Mouse (Mus musculus): Measurements from ENCODE around the gene Mepe.
A peak's percentile ranks its signal among the peaks of the same experiment; 100 is the strongest.

The Mepe gene

DNA sequence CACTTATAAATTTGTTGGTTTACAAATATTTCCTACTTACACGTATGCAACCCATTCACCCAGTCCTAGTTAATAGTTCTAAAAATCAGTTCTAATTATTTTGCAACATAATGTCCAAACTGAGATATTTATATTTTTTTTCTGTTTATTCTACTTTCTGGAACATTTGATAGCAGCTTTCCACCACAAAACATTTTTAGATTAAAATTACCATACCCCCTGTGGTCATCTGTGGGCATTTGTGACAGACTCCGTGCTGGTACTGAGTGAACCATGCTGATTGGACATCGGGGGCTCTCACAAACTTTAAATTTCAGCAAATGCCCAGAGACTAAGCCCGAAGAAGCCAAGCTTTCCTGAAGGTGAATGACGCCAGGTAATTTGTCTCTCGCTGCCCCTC lies at the start of gene Mepe:
Gene Mepe (plus strand): TSS at position 301 of the 400 bp plus-strand sequence.
- no peak for DNase-seq

DNA sequence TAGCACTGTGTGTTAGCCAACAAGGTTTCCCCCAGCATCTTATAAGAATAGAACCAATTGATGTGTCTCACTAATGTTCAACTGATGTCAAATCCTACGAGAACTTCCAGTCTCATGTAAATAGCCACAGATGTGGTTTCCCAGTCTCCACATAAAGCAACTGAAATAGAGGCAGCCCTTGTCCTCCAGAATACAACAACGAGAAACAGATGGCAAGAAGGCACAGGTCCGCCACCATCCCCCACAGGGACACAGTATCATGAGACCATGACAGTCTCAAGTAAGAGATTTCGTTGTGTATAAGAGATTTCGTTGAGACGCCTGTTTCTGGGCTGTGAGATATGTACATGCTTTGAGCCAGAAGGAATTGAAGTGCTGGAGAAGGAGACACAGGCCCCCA lies 30.9 kb upstream of the Mepe start:
- DNase-seq = no peak

DNA sequence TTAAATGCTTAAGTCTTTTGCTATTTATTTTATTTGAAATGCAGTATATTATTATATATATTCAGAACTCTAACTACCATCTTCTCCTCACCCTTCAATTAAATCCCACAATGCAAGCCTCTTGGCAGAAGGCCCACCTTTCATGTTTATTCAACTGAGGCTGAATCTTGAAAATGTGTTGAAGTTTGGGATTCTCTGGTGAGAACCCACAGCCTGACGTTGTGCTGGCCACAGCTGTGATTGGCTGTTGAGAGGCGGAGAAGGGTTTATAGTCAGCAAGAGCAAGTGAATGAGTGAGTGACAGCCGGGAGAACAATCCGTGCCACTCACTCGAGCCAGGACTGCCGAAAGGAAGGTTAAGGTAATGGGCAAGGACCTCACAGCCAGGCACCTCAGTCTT lies 26.1 kb upstream of the Mepe start, which contains the start of gene Ibsp:
Gene Ibsp (plus strand): TSS at position 178 of the 400 bp plus-strand sequence.
- DNase-seq = no peak

DNA sequence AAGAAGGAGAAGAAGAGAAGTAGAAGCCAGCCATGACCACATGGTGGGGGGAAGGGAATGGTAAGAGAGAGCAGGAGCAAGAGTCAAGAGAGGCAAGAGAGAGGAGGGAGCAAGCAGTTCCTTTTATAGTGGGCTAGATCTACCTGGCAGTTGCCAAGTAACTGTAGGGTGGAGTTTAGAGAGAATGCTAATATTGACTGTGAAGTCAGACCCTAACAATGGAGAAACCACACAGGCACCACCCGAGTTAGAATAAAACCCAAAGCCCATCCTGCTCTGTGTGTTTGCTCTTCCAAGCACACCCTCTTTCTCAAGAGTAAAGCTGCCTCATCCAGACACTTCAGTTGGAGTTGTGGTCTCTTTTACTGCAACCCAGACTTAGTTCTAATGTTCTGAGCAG lies 11.1 kb upstream of the Mepe start:
- DNase-seq = no peak

DNA sequence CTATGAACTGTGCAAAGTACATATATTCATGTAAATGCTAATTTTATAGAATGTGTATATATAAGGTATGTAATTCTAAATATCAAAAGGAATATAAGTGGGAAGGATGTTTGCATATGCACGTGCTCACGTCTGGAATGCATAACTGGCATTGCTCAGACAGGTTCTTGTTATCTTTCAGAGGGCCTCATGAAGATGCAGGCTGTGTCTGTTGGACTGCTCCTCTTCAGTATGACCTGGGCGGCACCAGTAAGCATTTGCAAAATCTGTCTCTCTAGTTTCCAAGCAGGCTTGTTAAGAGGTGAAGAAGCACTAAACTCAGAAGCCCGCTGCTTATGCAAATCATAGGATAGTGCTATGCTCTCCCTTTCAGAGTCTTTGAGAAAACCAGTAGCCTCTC lies 1.8 kb downstream of the Mepe start:
- no peak for DNase-seq

DNA sequence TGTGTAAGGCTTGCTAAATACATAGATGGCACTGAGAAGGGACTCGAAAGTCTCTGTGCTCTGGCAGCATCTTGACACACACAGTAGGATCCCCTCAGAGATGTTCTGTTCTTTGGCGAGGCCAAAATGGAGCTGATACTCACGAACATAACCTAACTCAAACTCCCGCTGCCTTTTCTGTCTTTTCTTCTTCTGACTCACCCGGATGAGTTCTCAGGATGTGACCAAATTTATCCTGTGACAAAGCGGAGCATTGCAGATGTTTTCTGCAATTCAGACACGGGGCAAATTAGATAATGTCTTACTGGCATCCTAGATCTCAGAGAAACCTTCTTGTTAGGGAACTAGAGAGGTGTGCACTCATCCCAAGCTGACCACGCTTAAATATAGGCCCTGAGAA lies 2.3 kb downstream of the Mepe start:
- DNase-seq = no peak

DNA sequence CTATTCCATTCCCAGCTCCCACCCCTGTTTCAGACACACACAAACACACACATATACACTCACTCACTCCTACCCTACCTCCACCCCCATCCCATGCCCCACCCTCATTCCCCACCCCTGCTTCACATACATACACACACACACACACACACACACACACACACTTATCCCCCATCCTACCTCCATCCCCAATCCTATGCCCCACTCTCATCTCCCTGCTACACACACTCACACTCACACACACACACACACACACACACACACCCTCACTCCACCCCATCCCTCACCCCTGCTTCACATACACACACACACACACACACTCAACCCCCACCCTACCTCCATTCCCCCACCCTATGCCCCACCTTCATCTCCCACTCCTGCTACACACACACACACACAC lies 2.7 kb downstream of the Mepe start:
- no peak for DNase-seq

DNA sequence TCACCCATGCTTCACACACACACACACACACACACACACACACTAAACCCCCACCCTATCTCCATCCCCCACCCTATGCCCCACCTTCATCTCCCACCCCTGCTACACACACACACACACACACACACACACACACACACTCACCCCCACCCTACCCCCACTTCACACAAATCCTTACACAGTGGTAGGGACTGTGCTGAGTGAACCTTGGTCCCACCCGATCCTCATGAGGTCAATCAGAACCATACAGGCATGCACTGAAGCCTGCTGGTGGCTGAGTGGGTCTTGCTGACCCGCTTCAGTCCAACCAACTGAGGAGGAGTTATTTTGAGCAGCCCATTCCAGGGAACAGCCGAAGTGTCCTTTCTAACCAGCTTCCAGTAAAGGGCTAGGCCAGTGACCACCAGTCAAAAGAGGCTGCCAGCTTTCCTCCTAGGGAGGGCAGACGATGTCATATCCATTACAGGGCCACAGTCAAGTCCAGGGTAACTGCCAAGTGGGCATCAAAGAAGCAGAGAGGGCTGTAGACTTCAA lies 3.3 kb downstream of the Mepe start:
- DNase-seq = no peak

DNA sequence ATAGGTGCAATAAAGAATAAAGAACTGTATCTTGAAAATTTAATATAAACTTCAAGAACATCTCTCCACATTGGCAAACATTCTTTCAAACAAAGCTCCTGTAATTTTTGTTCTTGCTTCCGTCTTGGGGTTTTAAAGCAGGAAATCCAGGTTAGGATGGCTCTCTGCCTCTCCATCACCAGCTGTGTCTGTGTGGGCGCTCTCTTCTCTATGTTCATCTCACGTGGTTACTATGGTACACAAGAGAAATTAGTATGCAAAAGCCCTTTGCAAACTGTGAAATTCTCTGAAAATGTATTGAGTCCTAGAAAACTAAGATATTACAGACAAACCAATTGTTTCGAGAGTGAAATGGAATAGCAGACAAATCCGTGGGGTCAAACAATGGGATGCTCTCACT lies 4.3 kb downstream of the Mepe start:
- no peak for DNase-seq

DNA sequence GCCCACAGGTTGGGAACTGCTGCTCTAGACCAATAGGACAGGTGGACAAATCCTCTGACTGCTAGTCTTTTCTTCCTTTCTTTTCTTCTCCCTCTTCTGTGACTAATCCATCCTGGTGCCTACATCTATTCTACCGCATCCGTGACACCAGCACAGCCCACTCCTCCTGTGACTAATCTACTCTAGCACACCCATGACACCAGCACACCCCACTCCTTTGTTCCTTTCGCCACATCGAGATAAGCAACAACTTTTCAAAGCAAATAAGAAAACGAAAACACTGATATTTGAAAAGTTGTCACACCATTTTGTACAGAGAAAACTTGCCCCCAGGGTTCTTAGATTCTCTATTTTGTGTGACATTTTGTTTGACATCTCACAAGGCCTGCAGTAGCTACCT lies 5.0 kb downstream of the Mepe start:
- no peak for DNase-seq

DNA sequence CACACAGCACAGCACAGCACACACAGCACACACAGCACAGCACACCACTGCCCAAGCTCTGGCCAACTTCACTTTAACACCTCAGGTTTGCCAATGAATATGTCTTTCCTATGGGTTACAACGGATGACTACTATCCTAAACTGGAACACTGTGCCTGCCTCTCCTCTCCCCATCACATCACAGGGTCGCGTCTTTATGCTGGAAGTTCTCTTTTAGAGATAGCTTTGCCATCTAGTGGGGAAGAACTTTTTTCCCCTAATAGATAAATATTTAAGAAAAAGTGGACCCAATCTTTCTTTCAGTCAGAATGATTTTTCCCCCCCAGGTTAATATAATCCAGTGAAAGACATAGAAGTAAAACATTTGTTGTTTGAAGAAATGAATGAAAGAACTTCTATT lies 7.2 kb downstream of the Mepe start:
- no peak for DNase-seq

DNA sequence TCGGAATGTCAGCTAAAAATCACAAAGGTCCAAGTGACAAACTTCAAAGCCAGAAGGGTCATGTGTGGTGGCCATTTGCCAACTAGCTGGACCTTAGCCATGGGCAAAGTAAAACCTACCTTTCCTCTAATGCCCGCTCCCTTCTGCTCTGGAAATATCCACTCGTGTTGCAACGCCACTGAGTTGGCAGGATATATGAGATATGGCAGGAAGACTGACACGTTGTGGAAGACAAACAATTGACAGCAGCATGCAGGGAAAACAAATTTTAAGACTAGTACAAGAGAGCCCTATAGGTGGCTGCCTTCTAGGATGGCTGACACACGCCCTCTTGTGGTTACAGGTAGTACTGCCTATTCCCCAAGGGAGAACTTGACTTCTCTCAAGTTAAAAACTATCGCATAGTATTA lies 8.1 kb downstream of the Mepe start:
- DNase-seq = peak; percentile 4

DNA sequence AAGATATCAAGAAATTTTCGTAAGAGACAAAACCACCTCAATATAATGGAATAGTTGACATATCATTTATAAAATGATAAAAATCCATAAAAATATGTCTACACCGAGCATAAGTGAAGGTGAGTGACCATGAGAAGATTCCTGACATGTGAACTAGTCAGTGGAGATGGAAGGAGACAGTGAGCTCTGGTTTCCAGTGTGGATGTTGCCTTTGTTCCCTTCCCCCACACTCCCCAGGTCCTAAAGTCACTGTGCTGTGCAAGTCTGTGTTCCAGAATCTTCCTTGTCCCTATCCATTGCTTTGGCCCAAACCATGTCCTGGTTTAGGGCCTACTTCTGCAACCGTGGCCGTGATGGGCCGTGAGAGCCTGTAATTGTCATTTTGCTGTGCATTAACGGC lies 8.5 kb downstream of the Mepe start:
- no peak for DNase-seq

DNA sequence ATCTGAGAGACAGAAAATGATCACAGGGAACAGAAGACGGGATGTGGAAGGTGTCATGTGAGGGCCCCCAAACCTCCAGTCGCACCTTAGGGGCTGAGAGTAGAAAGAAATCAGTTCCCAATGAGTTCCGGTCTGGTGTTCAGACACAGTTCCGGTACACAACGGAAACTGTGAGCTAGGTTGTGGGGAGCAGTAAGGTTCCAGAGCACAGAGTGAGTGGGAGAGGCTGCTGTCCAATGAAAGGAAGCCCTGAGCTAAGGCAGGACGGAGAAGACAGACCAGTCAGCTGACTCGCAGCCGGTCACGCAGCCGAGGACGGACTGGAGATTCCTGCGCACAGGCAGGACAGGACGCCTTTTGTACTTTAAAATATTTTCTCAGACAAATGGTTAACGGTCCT lies 9.4 kb downstream of the Mepe start:
- DNase-seq = no peak

DNA sequence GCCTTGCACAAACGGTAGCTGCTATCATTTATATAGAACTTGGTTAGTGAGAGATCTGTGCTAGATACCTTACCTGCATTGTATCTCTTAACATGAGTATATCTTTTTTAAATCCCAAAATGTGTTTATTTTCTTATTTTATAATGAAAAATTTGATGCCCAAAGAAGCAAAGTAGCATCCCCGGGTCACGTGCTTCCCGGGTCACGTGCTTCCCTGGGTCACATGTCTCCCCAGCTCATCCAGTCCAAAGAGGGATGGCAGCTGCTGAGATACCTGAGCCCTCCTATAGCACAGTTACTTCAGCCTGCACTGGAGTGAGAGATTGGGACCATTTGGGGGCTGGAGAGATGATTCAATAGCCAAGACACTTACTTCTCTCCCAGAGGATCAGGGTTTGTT lies 10.8 kb downstream of the Mepe start:
- no peak for DNase-seq

DNA sequence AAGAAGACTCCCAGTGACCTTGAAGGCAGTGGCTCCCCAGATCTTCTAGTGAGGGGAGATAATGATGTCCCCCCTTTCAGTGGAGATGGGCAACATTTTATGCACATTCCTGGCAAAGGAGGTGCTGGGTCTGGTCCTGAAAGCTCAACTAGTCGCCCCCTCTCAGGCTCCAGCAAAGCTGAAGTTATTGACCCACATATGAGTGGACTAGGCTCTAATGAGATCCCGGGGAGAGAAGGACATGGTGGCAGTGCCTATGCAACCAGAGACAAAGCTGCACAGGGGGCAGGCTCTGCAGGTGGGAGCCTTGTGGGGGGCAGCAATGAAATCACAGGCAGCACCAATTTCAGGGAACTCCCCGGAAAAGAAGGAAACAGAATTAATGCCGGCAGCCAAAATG lies 12.4 kb downstream of the Mepe start:
- no peak for DNase-seq

DNA sequence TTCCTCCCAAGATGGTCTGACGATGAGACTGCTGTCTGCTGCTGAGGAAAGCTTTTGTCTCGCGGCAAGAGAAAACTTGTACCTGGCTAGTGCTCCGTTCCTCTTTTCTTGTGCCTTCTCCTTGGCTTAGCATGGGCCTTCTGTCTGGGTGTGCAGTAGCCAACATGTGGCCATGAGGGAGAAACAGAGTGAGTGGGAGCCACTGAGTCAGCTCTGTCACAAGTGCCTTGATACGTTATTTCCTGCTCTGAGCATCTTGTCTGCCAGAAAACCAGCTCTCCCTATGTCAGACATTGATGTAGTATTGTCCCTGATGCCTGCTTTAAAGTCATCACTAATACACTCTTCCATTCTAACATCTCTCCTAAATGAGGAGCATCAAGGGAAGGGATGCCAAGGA lies 13.9 kb downstream of the Mepe start:
- DNase-seq = no peak

DNA sequence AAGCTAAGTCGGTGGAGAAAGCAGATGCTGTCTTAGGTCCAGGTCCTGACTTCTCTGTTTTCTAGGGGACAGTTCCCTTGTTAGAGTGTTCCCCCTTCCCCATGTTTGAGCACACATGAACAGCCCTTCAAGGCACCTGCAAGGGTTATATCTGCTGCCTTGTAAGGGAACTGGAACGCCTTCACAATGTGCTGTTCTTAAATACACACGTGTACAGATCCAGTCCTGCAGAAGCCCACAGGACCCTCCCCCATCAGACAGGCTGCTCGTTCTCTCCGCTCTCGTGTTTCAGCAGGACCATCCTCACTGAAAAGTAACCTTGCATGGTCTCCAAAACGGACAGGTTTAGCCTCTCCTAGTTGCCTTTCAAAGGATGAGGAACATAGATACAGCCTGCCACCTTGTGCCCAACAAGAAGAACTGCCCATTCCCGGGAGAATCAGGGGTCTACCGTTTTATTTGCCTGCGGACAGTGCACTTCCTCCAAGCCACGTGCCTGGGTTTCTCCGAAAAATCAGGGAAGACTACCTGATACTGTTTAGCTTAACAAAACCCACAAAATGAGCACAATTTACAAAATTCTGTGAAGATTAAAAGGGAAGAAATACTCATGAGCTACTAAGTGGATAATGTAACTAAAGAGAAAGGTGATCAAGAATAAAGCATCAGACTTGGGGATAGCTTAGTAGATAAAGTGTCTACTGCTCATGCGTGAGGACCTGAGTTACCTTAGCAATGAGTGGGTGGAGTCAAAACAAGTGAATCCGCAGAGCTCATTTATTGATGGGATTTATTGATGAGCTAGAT lies 14.8 kb downstream of the Mepe start:
- DNase-seq = no peak

DNA sequence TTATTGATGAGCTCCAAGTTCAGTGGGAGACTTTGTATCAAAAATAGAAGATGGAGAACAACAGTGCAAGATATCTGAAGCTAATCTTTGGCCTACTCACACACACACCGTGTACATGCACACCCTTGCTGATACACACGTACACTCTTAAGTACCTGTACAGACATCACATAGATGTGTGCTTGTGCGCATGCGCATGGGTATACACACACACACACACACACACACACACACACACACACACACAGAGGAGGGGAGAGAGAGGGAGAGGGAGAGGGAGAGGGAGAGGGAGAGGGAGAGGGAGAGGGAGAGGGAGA lies 15.3 kb downstream of the Mepe start:
- DNase-seq = no peak

DNA sequence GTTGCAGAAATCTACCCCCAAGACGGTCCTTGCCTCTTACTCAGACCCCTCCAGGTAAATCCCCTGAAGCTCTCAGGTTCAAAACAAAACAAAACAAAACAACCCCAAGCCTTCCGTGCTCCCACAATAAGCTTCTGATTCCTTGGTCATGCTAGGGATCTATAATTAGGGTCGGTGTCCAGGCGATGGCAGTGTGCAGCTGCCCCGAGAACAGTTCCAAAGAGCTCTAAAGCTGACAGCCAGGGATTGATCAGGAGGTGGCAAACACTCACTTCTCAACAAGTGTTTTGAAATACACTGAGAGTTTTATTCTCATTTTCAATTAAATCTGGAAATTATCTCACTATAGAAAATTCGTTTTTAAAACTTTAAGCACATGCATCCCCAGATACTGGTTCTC lies 17.8 kb downstream of the Mepe start:
- no peak for DNase-seq

DNA sequence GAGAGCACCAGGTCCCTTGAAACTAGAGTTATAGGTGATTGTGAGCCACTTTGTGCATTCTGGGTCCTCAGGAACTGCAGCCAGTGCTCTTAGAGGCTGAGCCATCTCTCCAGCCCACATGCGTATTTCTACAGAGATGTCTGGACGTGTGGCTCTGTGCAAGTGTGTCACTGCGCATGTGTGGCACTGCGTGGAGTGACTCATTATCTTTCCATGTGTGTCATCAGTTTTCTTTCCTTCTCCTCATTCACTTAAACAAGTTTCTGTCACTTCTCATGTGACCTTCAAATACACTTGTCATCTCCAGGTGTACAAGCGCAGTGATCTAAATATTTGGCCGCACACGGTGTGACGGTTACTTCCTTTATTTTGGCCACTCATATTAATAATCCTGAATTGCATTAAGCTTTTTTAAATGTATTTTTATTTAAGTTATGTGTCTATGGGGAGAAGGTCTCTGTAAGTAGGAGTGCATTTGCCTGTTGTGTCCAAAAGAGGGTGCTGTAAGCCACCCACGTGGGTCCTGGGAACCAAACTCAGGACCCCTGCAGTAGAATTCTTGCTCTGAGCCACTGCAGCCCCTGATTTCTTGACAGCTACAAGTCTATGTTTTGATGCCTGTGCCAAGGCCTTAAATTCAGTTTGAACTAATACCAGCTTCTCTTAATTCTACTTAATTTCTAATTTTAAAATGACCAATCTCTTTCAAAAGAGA lies 19.6 kb downstream of the Mepe start:
- DNase-seq = no peak

DNA sequence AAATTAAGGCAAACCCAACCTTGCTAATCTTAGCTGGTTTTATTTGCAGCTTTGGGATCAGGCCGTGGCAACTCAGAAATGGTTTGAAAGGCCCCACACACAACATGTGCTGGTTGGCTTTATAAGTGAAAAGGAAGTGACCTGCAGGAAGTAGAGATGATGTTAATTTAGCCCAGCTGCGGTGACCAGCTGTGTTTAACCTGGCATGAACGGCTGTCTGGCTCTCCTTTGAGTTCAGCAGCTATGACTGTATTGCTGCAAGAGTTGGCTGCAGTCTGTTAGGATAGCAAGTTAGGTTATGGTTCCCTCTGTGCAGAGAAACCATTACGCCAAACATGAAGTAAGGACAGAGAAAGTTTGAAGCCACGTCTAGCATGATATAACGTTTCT lies 20.1 kb downstream of the Mepe start:
- DNase-seq = no peak

DNA sequence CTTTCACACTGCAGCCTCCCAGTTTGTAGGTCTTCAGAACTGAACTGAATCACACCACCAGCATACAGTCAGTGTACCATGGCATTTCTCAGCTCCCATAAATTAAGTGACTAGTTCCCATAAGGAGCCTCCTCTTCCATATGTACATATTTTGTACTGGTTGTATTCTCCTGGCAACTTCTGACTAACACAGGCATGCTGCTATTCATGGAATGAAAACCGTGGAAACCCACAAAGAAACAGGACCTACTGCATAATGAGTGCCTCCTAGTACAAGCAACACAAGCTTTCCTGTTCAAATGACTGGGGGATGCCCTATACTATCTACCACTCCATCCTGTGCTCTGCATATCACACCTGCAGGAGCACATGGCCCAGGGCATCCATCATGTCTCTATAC lies 25.9 kb downstream of the Mepe start:
- no peak for DNase-seq

DNA sequence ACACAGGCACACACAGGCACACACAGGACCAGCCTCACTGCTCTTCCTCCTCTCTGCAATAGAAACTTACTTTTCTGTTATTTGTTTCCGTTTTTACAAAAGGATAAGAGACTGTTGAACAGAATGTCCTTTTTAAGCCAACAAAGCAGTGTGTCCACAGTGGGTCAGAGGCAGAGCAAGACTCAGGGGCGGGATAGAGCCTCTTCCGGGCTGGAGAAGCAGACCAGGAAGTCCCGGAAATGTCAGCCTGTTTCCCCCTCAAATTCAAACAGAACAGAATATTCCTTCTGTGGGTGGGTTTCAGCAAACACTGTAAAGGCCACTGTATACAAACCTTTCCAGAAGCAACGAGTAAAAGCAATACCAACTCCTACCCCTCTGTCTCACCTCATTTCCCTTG lies 26.7 kb downstream of the Mepe start:
- DNase-seq = no peak

DNA sequence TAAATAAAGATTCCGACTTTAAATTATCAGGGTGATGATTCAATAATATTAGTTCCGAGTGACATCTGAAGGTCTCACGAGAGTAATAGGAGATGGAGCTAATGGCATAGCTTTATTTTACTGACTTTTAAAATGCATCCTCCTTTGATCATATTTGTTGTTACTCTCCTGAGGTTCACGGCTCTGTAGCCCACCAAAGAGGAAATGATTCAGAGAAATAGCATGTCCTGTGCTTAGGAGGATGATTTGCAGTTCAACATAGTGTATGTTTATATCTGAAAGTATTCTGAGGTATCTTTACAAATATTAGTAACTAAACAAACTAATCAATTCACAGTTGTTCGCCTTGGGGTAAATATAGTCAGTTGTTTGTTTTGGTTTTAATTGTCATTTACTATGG lies 32.4 kb downstream of the Mepe start:
- no peak for DNase-seq
